Mouse (Mus musculus): Measurements from ENCODE around the gene Ugt1a2. TPM values are rescaled to one million over a fixed set of nuclear protein-coding genes. Genes with fewer than 3 reads are reported as not detected.

Ugt1a2 gene
- total RNA-seq, 2 experiments from 2014 or later = not detected

- intact Hi-C loops (cut with DNase I) = no loop called here
- DNase-seq (ENCODE audit: low spot score in 2 of 2) = no peak
Observed at GRCm38 (mm10) chr1:88231803-88232499, 31.6 kb downstream of the Ugt1a2 start.

- intact Hi-C loops (cut with DNase I) = no loop called here
- DNase-seq (ENCODE audit: low spot score in 2 of 2) = no peak
Observed at GRCm38 (mm10) chr1:88232664-88233380, 32.4 kb downstream of the Ugt1a2 start.

- intact Hi-C loops (cut with DNase I) = no loop called here
Observed at GRCm38 (mm10) chr1:88233421-88234247, 33.2 kb downstream of the Ugt1a2 start.

GRCm38 (mm10) chr1:88234248-88234610 is 33.8 kb downstream of the Ugt1a2 start:
- no peak for DNase-seq (ENCODE audit: low spot score in 2 of 2)
- intact Hi-C loops (cut with DNase I) = no loop called here

More at GRCm38 (mm10) chr1:88233421-88234247, 33.2 kb downstream of the Ugt1a2 start:
- DNase-seq (ENCODE audit: low spot score in 2 of 2) = no peak

- intact Hi-C loops (cut with DNase I) = no loop called here
- DNase-seq (ENCODE audit: low spot score in 2 of 2) = no peak
Observed at GRCm38 (mm10) chr1:88234646-88235045, 34.2 kb downstream of the Ugt1a2 start.

- intact Hi-C loops (cut with DNase I) = no loop called here
- no peak for DNase-seq (ENCODE audit: low spot score in 2 of 2)
Observed at GRCm38 (mm10) chr1:88235046-88235893, 34.9 kb downstream of the Ugt1a2 start.

- no peak for DNase-seq (ENCODE audit: low spot score in 2 of 2)
Observed at GRCm38 (mm10) chr1:88235894-88236415, 35.6 kb downstream of the Ugt1a2 start.

GRCm38 (mm10) chr1:88237311-88237710 is 36.9 kb downstream of the Ugt1a2 start:
- intact Hi-C loops (cut with DNase I) = no loop called here
- no peak for DNase-seq (ENCODE audit: low spot score in 2 of 2)

More at GRCm38 (mm10) chr1:88235894-88236415, 35.6 kb downstream of the Ugt1a2 start:
- intact Hi-C loops (cut with DNase I) = no loop called here

- intact Hi-C loops (cut with DNase I) = no loop called here
Observed at GRCm38 (mm10) chr1:88238771-88239170, 38.4 kb downstream of the Ugt1a2 start.

GRCm38 (mm10) chr1:88240072-88240471 is 39.7 kb downstream of the Ugt1a2 start:
- intact Hi-C loops (cut with DNase I) = no loop called here
- no peak for DNase-seq (ENCODE audit: low spot score in 2 of 2)

More at GRCm38 (mm10) chr1:88238771-88239170, 38.4 kb downstream of the Ugt1a2 start:
- no peak for DNase-seq (ENCODE audit: low spot score in 2 of 2)

- intact Hi-C loops (cut with DNase I) = no loop called here
- no peak for DNase-seq (ENCODE audit: low spot score in 2 of 2)
Observed at GRCm38 (mm10) chr1:88240579-88240978, 40.2 kb downstream of the Ugt1a2 start.

- intact Hi-C loops (cut with DNase I) = no loop called here
- no peak for DNase-seq (ENCODE audit: low spot score in 2 of 2)
Observed at GRCm38 (mm10) chr1:88243861-88244260, 43.5 kb downstream of the Ugt1a2 start.

GRCm38 (mm10) chr1:88245881-88246280 is 45.5 kb downstream of the Ugt1a2 start:
- DNase-seq (ENCODE audit: low spot score in 2 of 2) = no peak
- intact Hi-C loops (cut with DNase I) = no loop called here

GRCm38 (mm10) chr1:88246386-88246785 is 46.0 kb downstream of the Ugt1a2 start:
- intact Hi-C loops (cut with DNase I) = no loop called here
- no peak for DNase-seq (ENCODE audit: low spot score in 2 of 2)

- no peak for DNase-seq (ENCODE audit: low spot score in 2 of 2)
- intact Hi-C loops (cut with DNase I) = no loop called here
Observed at GRCm38 (mm10) chr1:88247660-88248059, 47.3 kb downstream of the Ugt1a2 start.

- intact Hi-C loops (cut with DNase I) = no loop called here
- no peak for DNase-seq (ENCODE audit: low spot score in 2 of 2)
Observed at GRCm38 (mm10) chr1:88248658-88249057, 48.3 kb downstream of the Ugt1a2 start.

GRCm38 (mm10) chr1:88249596-88249995 is 49.2 kb downstream of the Ugt1a2 start:
- DNase-seq (ENCODE audit: low spot score in 2 of 2) = no peak
- intact Hi-C loops (cut with DNase I) = no loop called here

GRCm38 (mm10) chr1:88250023-88250422 is 49.6 kb downstream of the Ugt1a2 start:
- DNase-seq (ENCODE audit: low spot score in 2 of 2) = no peak
- intact Hi-C loops (cut with DNase I) = no loop called here

- no peak for DNase-seq (ENCODE audit: low spot score in 2 of 2)
- intact Hi-C loops (cut with DNase I) = no loop called here
Observed at GRCm38 (mm10) chr1:88253106-88253505, 52.7 kb downstream of the Ugt1a2 start.

All from left cerebral cortex, postnatal 25 days (tissue).